Mouse (Mus musculus) spleen, postnatal 36 days (tissue): ENCODE results near the gene Arhgap27.

Experiments
- DNase-seq, 2 experiments: peaks; one replicate each; pipeline ENCODE4 v3.0.0; 2022; ENCODE audit warnings: low spot score in 2 of 2, mixed read lengths in 1 of 2

Arhgap27 gene

DNA sequence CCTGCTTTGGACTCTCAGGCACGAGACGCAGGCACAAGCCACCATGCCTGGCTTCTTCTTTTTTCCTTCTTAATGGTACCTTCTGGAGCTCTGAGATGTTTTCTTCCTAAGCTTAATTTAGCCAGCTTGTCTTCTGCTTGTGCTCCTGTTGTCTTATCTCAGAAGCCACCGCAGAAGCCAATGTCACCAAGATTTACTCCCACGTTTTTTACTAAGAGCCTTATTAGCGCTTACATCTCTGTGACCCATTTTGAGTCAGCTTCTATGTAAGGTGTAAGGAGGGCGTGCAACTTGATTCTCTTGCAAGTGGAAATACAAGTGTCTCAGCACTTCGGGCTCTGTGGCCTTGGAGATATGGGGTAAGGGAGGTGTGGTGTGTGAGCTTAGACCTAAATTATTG, 18.0 kb upstream of the Arhgap27 start:
- DNase-seq, result no peak

DNA sequence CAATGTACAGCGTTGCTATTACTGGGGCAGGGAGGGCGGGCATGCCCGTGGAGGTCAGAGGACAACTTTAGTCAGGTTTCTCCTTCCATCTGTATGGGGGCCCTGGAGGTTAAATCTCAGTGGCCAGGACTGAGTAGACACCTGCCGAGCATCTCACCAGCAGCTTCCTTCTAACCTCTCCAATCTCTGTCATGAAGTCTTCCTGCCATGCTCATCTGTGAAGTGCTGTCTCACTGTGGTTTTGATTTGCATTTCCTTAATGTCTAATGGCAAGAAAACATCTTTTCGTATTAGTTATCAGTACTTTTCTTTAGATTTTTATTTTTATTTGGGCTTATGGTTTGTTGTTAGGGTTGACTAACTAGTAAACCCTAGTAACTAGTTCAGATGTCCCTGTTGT, 17.0 kb upstream of the Arhgap27 start:
- DNase-seq, result no peak

DNA sequence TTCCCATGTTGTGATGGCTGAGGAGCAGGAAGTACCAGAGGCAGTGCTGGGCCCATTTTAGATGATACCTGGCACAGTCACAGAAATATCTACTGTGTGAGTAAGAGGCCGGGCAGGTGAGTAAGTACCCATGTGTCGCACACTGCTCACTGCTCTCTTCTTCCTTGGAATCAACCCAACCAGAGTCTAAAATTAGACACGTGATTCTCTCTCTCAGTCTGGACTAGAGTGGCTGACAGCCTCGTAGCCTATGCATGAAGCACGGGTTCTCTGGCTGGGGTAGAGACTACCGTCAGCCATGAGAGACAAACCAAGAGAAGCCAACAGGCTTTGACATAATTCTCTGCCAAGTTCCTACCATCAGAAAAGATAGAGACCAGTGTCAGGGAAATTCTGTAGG, 14.8 kb upstream of the Arhgap27 start:
- no peak for DNase-seq

DNA sequence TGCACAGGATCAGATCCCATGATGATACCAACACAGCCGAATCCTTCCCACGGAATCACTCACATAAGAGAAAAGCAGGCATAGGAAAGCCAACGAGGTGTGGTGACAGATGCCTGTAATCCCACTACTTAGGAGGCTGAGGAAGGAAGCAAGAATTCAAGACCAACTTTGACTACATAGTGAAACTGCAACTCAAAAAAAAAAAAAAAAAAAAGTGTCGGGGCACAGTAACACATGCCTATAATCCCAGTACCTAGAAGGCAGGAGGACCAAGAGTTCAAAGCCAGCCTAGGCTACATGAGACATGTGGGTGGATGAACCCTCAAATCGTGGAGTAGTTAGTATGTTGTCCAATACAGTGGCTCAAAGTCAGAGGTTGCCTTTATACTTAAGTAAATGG, 12.3 kb upstream of the Arhgap27 start:
- no peak for DNase-seq

DNA sequence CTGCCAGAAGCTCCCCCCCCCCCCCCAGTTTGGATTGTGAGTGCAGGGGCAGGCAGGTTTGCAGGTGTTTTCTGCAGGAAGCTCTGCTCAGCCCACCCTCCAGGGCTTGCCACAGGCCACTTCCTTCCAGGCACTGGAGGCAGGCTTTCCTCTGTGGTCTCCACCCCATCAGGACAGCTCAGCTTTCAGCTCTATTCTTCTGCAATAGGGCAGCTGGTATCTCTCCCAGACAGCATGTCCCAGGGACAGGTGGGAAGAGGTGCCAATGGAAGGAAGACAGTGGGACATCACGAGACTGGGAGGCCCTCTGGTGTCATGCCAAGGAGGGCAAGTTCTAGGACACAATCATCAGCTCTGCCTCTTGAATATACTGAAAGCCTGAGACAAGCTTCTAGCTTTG, 11.8 kb upstream of the Arhgap27 start:
- peak; percentile 60 to 63 for DNase-seq

DNA sequence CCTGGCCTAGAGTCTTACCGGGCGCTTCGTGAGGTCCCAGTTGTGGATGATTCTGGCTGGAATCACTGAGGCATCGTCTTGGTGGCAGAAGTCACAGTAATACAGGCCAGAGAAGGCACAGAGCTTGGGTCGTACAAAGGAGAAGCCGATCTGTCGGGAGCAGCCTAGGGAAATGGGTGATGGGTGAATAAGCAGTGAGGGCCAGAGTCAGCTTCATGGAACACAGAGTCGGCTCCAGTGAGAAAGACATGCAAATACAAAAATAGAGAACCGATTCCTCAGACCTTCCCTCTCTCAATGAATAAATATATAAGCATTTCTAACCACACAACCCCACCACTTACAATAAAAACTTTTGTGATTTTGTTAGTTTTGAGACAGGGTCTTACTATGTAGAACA, 10.4 kb upstream of the Arhgap27 start:
- DNase-seq, result peak; percentile 54 to 60

DNA sequence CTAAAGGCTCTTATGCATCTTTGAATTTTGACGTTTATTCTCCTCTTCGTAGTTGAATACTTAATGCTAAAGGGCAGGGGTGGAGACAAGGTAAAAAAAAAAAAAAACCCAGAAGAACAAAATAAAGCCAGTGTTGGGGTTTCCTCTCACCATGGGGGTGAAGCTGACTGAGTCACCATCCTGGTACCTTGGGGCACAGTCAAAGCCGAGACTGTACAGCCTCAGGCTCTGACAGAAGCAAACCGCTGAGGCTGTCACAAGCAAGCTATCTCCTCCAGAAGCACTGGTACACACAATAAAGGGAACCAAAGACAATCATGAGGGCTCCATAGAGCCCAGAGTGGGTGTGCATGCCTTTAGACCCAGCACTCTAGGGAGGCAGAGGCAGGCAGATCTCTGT, 9.1 kb upstream of the Arhgap27 start:
- DNase-seq, result no peak

DNA sequence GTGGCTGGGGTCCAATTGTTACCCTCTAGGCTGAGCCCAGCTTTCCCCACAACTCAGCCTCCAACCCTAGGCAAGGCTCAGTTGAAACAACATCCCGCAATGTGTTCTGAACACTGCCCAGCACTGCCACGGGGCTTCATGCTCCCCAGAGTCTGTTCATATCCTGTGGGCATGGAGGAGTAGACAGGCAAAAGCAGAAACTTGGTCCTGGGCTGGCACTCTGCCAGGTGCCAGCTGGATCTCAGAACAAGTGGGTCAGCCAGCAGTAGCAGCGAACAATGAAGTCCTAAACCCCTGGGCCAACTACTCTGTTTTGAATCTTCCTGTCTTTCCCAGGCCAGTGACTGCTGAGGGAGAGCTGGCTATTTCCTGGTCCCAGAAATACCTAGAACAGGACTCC, 8.6 kb upstream of the Arhgap27 start:
- peak; percentile 54 to 59 for DNase-seq

DNA sequence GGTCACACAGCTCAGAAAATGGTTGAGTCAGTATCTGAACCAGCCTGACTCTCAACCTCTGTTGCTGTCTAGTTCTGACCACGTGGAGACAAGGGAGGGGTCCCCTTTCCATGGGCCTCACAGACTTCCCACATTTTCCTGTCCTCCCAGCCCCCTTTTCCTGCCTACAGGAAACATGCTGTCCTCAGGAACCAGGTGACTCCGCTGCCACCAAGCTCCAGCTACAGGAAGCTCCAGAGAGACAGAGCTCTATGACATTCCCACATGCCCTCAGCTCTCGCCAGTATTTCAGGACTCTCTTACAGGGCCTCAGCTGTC, 7.7 kb upstream of the Arhgap27 start:
- no peak for DNase-seq

DNA sequence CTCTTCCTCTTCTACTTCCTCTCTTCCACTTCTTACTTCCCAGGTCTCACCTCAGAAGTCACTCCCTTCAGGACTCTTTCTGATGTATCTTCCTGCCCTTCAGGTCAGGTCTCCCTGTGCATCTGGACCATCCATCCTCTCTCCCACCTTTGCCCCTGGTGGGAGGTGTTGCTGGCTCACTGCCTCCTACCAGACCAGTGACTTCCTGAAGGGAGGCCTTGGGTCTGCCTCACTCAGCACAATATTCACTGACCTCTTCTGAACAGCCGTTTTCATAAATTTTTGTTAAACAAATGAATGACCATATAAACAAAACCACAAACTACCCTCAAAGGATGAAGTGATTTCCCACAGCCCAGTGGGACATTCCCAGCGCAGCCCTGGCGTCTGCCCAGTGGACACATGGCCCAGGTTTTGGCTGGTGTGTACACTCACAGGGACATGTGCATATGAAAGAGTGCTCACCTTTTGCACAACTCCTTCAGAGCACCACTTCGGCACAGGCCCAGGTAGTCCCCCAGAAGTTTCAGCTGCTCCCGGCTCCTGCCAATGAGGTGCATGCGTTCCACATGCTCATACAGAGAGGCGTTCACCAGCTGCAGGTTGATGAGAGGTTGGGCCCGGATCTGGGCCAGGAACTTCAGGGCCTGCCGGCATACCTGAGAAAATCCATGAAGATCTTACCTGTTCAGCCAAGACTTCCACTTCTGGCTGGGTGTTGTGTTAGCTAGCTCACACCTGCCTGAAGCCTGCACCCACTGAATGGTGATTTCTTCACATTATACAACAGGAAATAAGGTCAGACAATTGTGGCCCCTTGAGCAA, 7.1 kb upstream of the Arhgap27 start:
- no peak for DNase-seq

DNA sequence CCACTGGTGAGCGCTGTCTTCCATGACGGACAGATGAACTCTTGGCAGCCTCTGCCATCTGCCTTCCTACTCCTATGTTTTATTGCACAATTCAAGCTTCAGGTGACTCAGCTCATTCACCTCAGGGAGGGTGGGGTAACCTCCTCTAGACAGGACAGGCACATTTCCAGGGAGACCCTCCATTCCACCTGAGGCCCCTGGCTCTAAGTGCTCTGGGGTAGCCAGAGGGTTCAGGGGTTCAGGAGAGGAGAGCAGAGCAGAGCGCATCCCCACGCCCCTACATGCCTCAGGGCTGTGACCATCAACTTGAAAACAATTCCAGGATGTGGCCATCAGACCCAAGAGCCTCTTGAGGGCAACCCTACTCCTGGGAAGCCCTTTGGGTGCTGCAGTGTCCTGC, 2.0 kb upstream of the Arhgap27 start:
- no peak for DNase-seq

DNA sequence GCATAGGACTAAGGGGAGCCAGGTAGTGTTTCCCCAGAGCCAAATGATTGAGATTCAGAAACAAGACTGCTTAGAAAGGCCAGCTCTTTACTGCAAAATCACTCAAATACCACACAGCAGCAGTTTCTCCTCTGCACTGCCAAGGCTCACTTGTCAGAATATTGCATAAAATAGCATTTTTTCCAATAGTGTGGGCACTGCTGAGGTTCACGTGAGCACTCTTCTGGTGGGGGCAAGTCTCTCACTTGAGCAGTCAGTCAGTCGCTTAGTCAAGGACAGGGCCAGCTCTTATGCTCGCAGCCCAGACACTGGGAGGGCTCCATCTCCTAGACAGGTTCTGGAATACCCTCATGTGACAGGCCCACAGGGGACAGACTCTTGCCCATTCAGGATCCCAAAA, 1.5 kb upstream of the Arhgap27 start:
- no peak for DNase-seq

DNA sequence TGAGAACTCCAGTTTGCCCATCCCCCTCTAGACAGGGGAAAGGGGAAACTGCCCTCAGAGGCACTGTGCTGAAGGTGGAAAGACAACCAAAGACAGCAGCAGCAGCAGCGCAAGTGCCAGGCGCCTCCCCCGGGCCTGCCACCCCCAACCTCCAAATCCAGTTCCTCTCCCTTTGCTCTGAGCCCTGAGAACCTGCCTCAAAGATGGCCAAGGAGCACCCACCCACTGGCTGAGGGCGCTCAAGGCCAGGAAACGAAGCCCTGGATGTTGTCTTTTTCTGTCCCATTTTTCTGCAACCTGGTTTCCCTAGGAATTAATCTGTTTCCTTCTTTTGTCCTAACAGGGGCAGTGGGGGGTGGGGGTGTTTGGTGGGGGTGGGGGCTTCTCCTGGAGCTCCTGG, 843 bp upstream of the Arhgap27 start:
- no peak for DNase-seq

DNA sequence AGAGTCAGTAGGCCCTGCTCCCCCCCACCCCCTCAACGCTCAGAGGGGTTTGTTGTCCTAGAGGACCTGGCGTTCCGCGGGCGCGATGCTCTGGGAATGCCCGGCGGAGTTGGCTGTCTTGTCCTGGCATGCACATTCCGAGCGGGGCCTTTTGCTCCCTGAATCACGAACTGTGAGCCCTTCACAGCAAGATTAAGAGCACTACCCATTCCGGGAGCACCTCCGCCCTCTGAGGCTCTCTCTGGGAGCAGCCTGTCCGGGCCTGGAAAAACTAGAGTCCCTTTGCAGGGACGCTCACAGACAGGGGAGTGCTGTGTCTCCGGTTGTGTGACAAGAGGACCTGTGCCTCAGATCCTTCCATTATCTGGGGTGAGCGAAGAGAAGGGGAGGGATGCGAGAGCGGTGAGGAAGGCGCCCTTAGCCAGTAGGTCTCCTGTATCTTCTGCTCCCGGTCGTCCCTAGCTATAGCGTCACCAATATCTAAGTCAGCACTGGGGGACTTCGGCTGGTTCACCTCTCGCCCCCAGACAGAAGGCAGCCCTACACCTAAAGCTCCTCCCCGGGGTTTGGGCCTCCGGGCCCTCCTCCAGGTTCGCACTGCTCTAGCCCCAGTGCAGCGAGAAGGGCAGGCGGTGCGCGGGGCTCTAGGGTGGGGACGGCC, 841 bp downstream of the Arhgap27 start:
- no peak for DNase-seq

DNA sequence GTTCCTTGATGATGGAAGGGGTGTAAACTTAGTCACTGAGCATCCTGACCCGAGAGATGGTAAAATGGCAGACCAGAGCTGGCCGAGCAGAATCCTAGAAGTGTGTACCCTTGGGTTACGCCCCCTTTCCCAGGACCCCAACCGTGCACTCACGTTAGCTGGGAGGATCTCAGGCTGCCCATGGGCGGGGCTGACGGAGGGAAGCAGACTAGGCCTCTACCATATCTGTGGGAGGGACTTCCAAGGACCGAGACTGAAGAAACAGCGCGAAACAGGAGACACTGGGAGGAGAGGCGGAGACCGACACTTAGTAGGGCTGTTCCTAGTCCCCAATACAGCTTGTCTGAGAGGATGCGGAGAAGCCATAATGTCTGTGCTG, 1.4 kb downstream of the Arhgap27 start:
- peak in 1 of 2 experiments; percentile 43 for DNase-seq

DNA sequence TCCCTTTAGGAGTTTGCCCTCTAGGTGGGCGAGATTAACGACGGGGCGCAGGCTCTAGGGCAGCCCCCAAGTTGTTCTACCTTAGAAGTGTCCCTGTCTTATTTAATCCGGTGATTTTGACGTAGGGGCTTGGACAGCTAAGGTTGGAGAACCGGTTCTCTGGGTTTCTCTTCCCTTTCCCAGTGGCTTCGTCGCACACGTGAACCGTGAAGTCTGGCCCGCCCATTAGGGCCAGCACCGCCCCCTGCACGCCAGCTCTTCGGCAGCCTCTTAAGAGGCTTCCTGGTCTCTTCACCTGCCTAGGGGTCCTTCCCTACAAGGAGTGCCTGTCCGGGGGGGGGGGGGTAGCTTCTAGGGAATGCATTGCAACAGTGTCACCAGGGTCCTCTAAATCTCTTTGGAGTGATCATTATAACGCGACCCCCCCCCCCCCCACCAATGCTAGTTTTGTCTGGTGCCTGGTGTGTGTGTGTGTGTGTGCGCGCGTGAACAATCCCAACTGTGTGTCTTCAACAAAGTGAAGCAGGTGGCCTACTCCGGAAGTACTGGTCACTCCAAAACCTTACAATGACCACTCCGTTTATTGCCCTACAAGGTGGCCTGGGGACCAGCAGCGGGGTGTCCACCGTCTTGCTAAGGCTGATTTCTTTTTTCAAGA, 2.0 kb downstream of the Arhgap27 start:
- peak; percentile 64 to 67 for DNase-seq

DNA sequence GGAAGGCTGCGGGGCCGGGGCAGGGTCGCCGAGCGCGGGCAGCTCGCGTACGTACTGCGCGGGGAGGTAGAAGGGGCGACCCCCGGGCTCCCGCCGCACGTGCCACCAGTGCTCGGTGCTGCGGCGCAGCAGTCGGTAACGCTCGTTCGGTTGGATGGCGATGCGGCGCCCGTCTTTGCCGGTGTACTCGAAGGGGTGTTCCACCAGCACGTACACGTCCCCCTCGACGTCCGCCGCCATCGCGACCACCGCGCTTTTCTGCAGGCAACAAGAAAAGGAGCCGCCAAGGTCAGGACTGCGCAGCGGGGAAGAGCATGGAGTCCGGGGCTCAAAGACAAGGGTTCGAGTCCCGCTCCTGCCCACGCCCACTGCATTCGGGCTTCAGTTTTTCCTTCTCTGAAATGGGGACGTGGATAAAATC, 2.8 kb downstream of the Arhgap27 start:
- no peak for DNase-seq

DNA sequence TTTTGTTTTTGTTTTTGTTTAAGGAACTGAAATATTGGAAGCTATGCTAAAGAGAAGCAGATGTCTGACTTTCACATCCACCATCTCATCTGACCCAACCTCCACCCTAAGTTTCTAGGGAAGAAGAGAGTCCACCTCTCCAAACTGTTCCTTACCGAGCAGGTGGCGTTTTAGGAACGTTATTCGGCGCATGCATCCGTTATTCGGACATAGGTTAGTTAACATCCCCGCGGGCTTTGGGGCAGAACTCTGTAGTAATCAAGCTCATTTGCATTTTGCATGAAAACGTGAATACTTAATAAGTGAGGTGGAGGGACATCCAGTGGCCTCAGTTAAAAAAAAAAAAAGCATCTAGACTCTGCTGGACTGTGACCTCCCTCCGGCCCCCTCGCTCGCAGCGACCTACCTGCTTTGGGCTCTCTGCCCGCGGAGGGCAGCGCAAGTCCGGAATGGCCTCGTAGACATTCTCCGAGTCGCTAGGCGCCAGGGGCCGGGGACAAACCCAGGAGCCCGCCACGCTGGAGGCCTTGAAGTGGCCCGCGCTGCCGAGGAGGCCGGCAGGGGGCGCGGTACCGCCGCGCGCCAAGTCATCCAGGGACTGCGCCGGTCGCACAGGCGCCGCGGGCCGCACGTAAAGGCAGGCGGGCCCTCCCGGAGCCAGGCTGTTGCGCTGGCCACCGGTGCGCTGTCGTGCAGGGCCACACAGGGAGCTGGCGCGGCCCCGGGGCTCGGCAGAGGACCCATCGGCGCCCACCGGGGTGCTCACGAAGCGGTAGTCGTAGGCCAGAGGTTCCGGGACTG, 3.5 kb downstream of the Arhgap27 start:
- peak; percentile 84 for DNase-seq

DNA sequence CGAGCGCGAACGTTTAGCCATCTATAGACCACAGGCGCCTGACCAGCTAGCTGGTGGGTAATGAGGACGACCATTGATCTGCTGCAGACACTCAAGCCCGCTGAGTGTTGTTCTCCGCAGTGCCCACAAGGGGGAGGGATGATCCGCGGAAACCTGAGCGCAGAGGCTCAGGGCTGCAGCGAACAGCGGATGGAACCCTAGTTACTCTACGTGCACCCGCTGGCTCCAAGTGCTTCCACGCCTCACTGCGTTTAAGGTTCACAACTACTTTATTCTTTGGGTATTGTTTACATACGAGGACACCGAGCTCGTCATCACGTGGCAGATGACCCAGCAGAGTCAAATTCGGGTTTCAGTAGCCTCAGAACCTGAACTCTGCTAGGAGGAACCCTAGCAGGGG, 4.4 kb downstream of the Arhgap27 start:
- peak; percentile 73 to 75 for DNase-seq

DNA sequence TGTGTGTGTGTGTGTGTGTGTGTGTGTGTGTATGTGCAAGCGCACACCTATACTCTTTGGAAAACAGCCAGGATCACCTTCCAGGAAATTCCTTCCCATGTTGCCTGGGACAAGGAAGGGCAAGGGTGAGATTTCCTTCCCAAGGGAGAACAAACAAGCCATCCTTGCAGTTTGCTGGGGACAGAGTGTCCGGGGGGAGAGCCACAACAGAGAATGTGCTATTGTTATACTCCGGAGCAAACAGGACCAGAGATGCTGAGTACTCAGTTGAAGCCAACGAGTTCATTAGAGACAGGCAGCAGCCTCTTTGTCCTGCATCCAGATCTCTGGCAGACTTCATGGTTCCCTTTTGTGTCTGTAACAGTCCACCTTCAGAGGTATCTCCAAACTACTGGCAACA, 5.2 kb downstream of the Arhgap27 start:
- DNase-seq, result no peak

DNA sequence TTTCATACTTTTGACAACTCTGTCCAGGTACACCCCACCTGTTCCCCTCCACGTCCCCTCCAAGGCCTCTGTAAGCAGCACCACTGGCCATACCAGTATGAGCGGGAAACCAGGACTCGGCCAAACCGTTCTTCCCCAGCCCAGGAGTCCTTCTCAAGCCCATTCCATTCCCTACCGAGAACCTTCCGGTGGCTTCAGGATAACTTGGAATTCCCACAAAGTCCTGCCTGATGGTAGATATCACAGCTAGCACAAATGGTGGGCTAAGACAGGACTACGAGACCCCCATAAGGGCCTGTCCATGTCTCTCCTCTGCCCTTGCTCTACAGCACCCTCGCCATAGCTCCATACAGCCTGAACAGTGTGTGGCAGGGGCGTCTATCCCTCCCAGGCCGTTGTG, 5.8 kb downstream of the Arhgap27 start:
- DNase-seq, result no peak

DNA sequence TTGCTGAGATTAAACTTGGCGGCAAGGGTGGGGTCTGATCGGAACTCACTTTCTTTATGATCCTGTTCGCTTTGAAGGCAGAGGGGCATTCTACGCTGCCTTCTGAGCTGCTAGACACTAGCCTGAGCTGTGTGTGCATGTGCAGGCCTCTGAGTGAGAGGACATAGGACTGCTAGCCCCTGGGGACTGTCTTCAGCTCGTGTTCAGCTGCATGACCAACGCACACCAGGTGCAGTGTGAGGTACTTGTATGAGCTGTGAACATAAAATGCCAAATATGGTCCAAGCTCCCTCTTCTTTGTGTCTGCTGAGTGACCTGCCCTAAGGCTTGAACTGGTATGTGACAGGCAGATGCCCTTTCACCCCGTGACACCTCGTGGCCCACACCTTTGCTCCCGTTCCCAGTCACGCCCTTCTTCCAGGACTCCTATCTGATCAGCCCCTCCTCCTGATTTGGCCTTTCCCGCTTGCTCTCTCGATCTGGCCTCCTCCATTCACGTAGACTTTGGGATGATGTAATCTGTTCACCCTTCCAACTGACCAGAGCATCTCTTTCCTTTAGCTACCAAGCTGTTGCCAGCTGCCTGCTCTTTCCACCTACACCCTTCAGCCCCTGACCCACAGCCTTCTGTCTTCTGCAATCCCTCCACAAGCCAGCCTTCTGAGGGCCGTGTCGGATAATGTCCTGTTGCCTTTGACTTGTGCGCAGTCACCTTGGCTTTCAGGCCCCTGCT, 6.4 kb downstream of the Arhgap27 start:
- no peak for DNase-seq
